12 mouse cellular contexts compared by ENCODE assay signal in genomic region chr7:66544352-66545053, GRCm38 (mm10).
DNase-seq lines count a peak whose midpoint lies in the region; ATAC-seq and TF ChIP-seq lines count a peak whose summit lies in the region.
"Had no signal": no experiment of that assay in that cellular context is flagged by ENCODE, and none has a peak within 500 bp of the region (broad histone marks: within the 10 kb centered on the region; RNA-seq: fewer than 3 reads in every experiment).

No protein-coding gene starts in this region.

- no peaks in the 10 kb centered on the region for H3K36me3 ChIP-seq in ES-Bruce4 (ENCODE audit: control insufficient read depth, insufficient read depth, low read length, poor library complexity, severe bottlenecking)
- H3K36me3 ChIP-seq in intestine, embryonic 16.5 days (ENCODE audit: control insufficient read depth, insufficient read depth, low read length): no peaks in the 10 kb centered on the region
- H3K36me3 ChIP-seq: heart, embryonic 15.5 days had no signal

- H3K9ac ChIP-seq in ES-Bruce4 (ENCODE audit: low read depth, poor library complexity, severe bottlenecking): no peak overlapping the region
- H3K9ac ChIP-seq in intestine, embryonic 16.5 days (ENCODE audit: low read depth, low read length): no peak overlapping the region
- H3K9ac ChIP-seq: heart, embryonic 15.5 days; lung, embryonic 14.5 days had no signal

- TF ChIP-seq EP300 in ES-Bruce4 (IDR thresholded peaks at IDR 0.05; ENCODE audit: insufficient read depth, low read depth, low read length): no peak

- TF ChIP-seq CTCF in ES-Bruce4 (IDR thresholded peaks at IDR 0.05; ENCODE audit: low read depth, low read length): peak; percentile 30

- no peaks in the 10 kb centered on the region for H3K27me3 ChIP-seq in ES-Bruce4 (ENCODE audit: control insufficient read depth, insufficient read depth, low read length, poor library complexity, severe bottlenecking)
- no peaks in the 10 kb centered on the region for H3K27me3 ChIP-seq in intestine, embryonic 16.5 days (replicated peaks; ENCODE audit: control insufficient read depth, insufficient read depth, low read length)
- H3K27me3 ChIP-seq: heart, embryonic 15.5 days had no signal

- no peaks in the 10 kb centered on the region for H3K4me1 ChIP-seq in ES-Bruce4 (ENCODE audit: control insufficient read depth, insufficient read depth, low read length)
- H3K4me1 ChIP-seq in intestine, embryonic 16.5 days (ENCODE audit: control insufficient read depth, insufficient read depth, low read length): peaks cover 5% of the 10 kb centered on the region; the same call in 1 of the 2 replicates
- H3K4me1 ChIP-seq: heart, embryonic 15.5 days had no signal

- no peak for TF ChIP-seq POLR2A in ES-Bruce4 (IDR thresholded peaks at IDR 0.05; ENCODE audit: insufficient read depth, low read length)

- peak; percentile 59 for ATAC-seq in intestine, embryonic 16.5 days

- H3K27ac ChIP-seq in ES-Bruce4 (ENCODE audit: insufficient read depth, low read length): no peak overlapping the region
- no peak overlapping the region for H3K27ac ChIP-seq in intestine, embryonic 16.5 days (ENCODE audit: low read length)
- H3K27ac ChIP-seq: heart, embryonic 15.5 days had no signal

- no peak overlapping the region for H3K4me3 ChIP-seq in ES-Bruce4 (ENCODE audit: low read depth, low read length)
- H3K4me3 ChIP-seq in intestine, embryonic 16.5 days (ENCODE audit: low read length): no peak overlapping the region
- H3K4me3 ChIP-seq: heart, embryonic 15.5 days had no signal

- DNase-seq in kidney, postnatal 10 days: peak; percentile 29
- DNase-seq in kidney, adult 9 months: no peak
- DNase-seq in 3134 (ENCODE audit: extremely low read depth, insufficient read length, low spot score): peak; percentile 10
- DNase-seq in layer of hippocampus, postnatal 36 days: no peak
- DNase-seq in layer of hippocampus, adult 18-20 months (ENCODE audit: low spot score in 2 of 2): no peak
- DNase-seq: adrenal gland, postnatal 10 days; cerebellum, adult 9-10 months; gastrocnemius, postnatal 36 days; lung, embryonic 14.5 days had no signal

- 58% methylated on average over 11 of the region's 11 CpGs for WGBS in intestine, embryonic 16.5 days

- no peak overlapping the region for H3K4me2 ChIP-seq in intestine, embryonic 16.5 days (ENCODE audit: low read depth, low read length)
- H3K4me2 ChIP-seq: heart, embryonic 15.5 days; lung, embryonic 14.5 days had no signal

- H3K9me3 ChIP-seq in ES-Bruce4 (replicated peaks; ENCODE audit: control insufficient read depth, insufficient read depth, low read length, poor library complexity, severe bottlenecking): 0 out of 2 replicates have a peak, but pooled peaks cover 3% of the 10 kb centered on the region
- H3K9me3 ChIP-seq in intestine, embryonic 16.5 days (ENCODE audit: control insufficient read depth, low read length): no peaks in the 10 kb centered on the region
- H3K9me3 ChIP-seq: heart, embryonic 15.5 days had no signal

Comparison
In these comparisons a context has a peak if more than half of its experiments do, and no peak if none do; other contexts are left out.
1. DNase-seq: peak in kidney, postnatal 10 days (single experiment) and 3134 (single experiment); none in kidney, adult 9 months (single experiment), layer of hippocampus, postnatal 36 days (0 of 2) and layer of hippocampus, adult 18-20 months (0 of 2).